Mouse (Mus musculus): ENCODE measurements around the gene Gm12253. TPM values are rescaled to one million over a fixed set of nuclear protein-coding genes. Genes with fewer than 3 reads are reported as not detected.

Gene Gm12253
- polyA plus RNA-seq, 1 experiment from 2014 or later = not detected

- Histone ChIP-seq H3K27me3 (replicated peaks; ENCODE audit: control insufficient read depth, insufficient read depth, low read length) (no peaks in the 10 kb centered on the region), H3K36me3 (ENCODE audit: control insufficient read depth, insufficient read depth, low read length) (no peaks in the 10 kb centered on the region), H3K9me3 (ENCODE audit: control insufficient read depth, low read length) (no peaks in the 10 kb centered on the region), H3K4me2 (ENCODE audit: low read length) (no peak within 1 kb of the TSS), H3K4me3 (ENCODE audit: low read length) (no peak within 1 kb of the TSS), H3K4me1 (ENCODE audit: control insufficient read depth, insufficient read depth, low read depth, low read length) (no peaks in the 10 kb centered on the region), H3K9ac (ENCODE audit: low read depth, low read length) (no peak within 1 kb of the TSS), H3K27ac (ENCODE audit: low read depth, low read length) (no peak within 1 kb of the TSS)
- ATAC-seq = no peak
Observed at GRCm38 (mm10) chr11:58462170-58462569, 29.8 kb downstream of the Gm12253 start, which contains the start of gene Olfr30. Gene Olfr30 (minus strand): TSS chr11:58462270.

Other genes with a start within 250 kb of the Gm12253 start
- 2.3 and 2.4 TPM in 2 replicates for gene Igtp, start 233.0 kb upstream of the Gm12253 start, polyA plus RNA-seq (2015; fragmentation: Nextera tagmentation; extraction: Ambion mirVana)
- gene Irgm2, start 232.9 kb upstream of the Gm12253 start, polyA plus RNA-seq (2015; fragmentation: Nextera tagmentation; extraction: Ambion mirVana) = 1.5 and 1.7 TPM in 2 replicates
- gene 4930438A08Rik, start 157.8 kb upstream of the Gm12253 start, polyA plus RNA-seq (2015; fragmentation: Nextera tagmentation; extraction: Ambion mirVana) = 0.11 TPM in 1 of 2 replicates, not detected in the other
- gene Zfp692, start 125.5 kb upstream of the Gm12253 start, polyA plus RNA-seq (2015; fragmentation: Nextera tagmentation; extraction: Ambion mirVana) = 29.2 and 30.1 TPM in 2 replicates
- gene Zfp672, start 102.2 kb upstream of the Gm12253 start, polyA plus RNA-seq (2015; fragmentation: Nextera tagmentation; extraction: Ambion mirVana) = 38.2 and 38.6 TPM in 2 replicates
- 48.0 and 50.6 TPM in 2 replicates for gene Sh3bp5l, start 101.8 kb upstream of the Gm12253 start, polyA plus RNA-seq (2015; fragmentation: Nextera tagmentation; extraction: Ambion mirVana)
- not detected in 2 replicates for gene Lypd8, start 53.5 kb upstream of the Gm12253 start, polyA plus RNA-seq (2015; fragmentation: Nextera tagmentation; extraction: Ambion mirVana)
- not detected in 2 replicates for gene 1810065E05Rik, start 11.4 kb upstream of the Gm12253 start, polyA plus RNA-seq (2015; fragmentation: Nextera tagmentation; extraction: Ambion mirVana)
- gene Lypd9, start 20.4 kb downstream of the Gm12253 start, polyA plus RNA-seq (2015; fragmentation: Nextera tagmentation; extraction: Ambion mirVana) = not detected in 2 replicates
- not detected in 2 replicates for gene Olfr30, start 29.7 kb downstream of the Gm12253 start, polyA plus RNA-seq (2015; fragmentation: Nextera tagmentation; extraction: Ambion mirVana)
- gene Olfr332, start 60.0 kb downstream of the Gm12253 start, polyA plus RNA-seq (2015; fragmentation: Nextera tagmentation; extraction: Ambion mirVana) = not detected in 2 replicates
- gene Olfr331, start 70.0 kb downstream of the Gm12253 start, polyA plus RNA-seq (2015; fragmentation: Nextera tagmentation; extraction: Ambion mirVana) = not detected in 2 replicates
- gene Olfr330, start 102.3 kb downstream of the Gm12253 start, polyA plus RNA-seq (2015; fragmentation: Nextera tagmentation; extraction: Ambion mirVana) = not detected in 2 replicates
- not detected in 2 replicates for gene Olfr329-ps, start 113.9 kb downstream of the Gm12253 start, polyA plus RNA-seq (2015; fragmentation: Nextera tagmentation; extraction: Ambion mirVana)
- gene Olfr328, start 123.1 kb downstream of the Gm12253 start, polyA plus RNA-seq (2015; fragmentation: Nextera tagmentation; extraction: Ambion mirVana) = 0.07 TPM in 1 of 2 replicates, not detected in the other
- 0.15 and 0.17 TPM in 2 replicates for gene Olfr224, start 138.0 kb downstream of the Gm12253 start, polyA plus RNA-seq (2015; fragmentation: Nextera tagmentation; extraction: Ambion mirVana)
- not detected in 2 replicates for gene Olfr325, start 145.2 kb downstream of the Gm12253 start, polyA plus RNA-seq (2015; fragmentation: Nextera tagmentation; extraction: Ambion mirVana)
- 0.08 and 0.30 TPM in 2 replicates for gene Olfr324, start 162.6 kb downstream of the Gm12253 start, polyA plus RNA-seq (2015; fragmentation: Nextera tagmentation; extraction: Ambion mirVana)
- gene 2210407C18Rik, start 183.5 kb downstream of the Gm12253 start, polyA plus RNA-seq (2015; fragmentation: Nextera tagmentation; extraction: Ambion mirVana) = not detected in 2 replicates
- gene Olfr323, start 197.9 kb downstream of the Gm12253 start, polyA plus RNA-seq (2015; fragmentation: Nextera tagmentation; extraction: Ambion mirVana) = not detected in 2 replicates
- 0.20 and 0.25 TPM in 2 replicates for gene Trim58, start 207.9 kb downstream of the Gm12253 start, polyA plus RNA-seq (2015; fragmentation: Nextera tagmentation; extraction: Ambion mirVana)
- not detected in 2 replicates for gene Olfr322, start 226.2 kb downstream of the Gm12253 start, polyA plus RNA-seq (2015; fragmentation: Nextera tagmentation; extraction: Ambion mirVana)
- not detected in 2 replicates for gene Olfr320, start 248.5 kb downstream of the Gm12253 start, polyA plus RNA-seq (2015; fragmentation: Nextera tagmentation; extraction: Ambion mirVana)